Mouse (Mus musculus) CD8-positive naive resting alpha-beta T cell, adult 2 months (primary cell): ENCODE data around the gene Crabp2.

Experiments used
- DNase-seq, 2 experiments: peaks; one replicate each; pipeline ENCODE4 v3.0.0; 2022; ENCODE audit warnings: low read depth in 2 of 2, low spot score in 2 of 2

The Crabp2 gene

GRCm38 (mm10) chr3:87958056-87958455, 9.6 kb downstream of the Crabp2 start:
- DNase-seq = no peak

- DNase-seq = no peak
These were observed 10.0 kb downstream of the Crabp2 start for GRCm38 (mm10) chr3:87958476-87958875.

GRCm38 (mm10) chr3:87958967-87959366, 10.5 kb downstream of the Crabp2 start:
- DNase-seq = no peak

- no peak for DNase-seq
These were observed 10.9 kb downstream of the Crabp2 start for GRCm38 (mm10) chr3:87959371-87959770.

- DNase-seq = no peak
These were observed 11.7 kb downstream of the Crabp2 start for GRCm38 (mm10) chr3:87960191-87960585.

- DNase-seq = peak; percentile 44 to 57
These were observed 12.2 kb downstream of the Crabp2 start for GRCm38 (mm10) chr3:87960586-87961191.

GRCm38 (mm10) chr3:87970184-87970938, 21.9 kb downstream of the Crabp2 start:
- peak; percentile 45 to 68 for DNase-seq

- DNase-seq = peak in 1 of 2 experiments; percentile 15
These were observed 22.5 kb downstream of the Crabp2 start, which contains the start of gene Nes for GRCm38 (mm10) chr3:87970939-87971488. Nes (plus strand) TSS chr3:87971078.

- no peak for DNase-seq
These were observed 23.2 kb downstream of the Crabp2 start for GRCm38 (mm10) chr3:87971489-87972202.

GRCm38 (mm10) chr3:87972203-87972664, 23.8 kb downstream of the Crabp2 start:
- no peak for DNase-seq

GRCm38 (mm10) chr3:87972776-87973175, 24.3 kb downstream of the Crabp2 start:
- DNase-seq = no peak

- no peak for DNase-seq
These were observed 25.3 kb downstream of the Crabp2 start for GRCm38 (mm10) chr3:87973593-87974380.

GRCm38 (mm10) chr3:87974381-87974987, 26.0 kb downstream of the Crabp2 start:
- no peak for DNase-seq

- no peak for DNase-seq
These were observed 31.0 kb downstream of the Crabp2 start for GRCm38 (mm10) chr3:87979493-87979892.

GRCm38 (mm10) chr3:87980085-87980484, 31.6 kb downstream of the Crabp2 start:
- DNase-seq = no peak

- DNase-seq = no peak
These were observed 32.3 kb downstream of the Crabp2 start for GRCm38 (mm10) chr3:87980728-87981127.

GRCm38 (mm10) chr3:87981214-87981760, 32.8 kb downstream of the Crabp2 start:
- DNase-seq = no peak

- DNase-seq = no peak
These were observed 33.7 kb downstream of the Crabp2 start for GRCm38 (mm10) chr3:87981894-87982835.
